Mouse (Mus musculus) CD8-positive naive resting alpha-beta T cell, adult 2 months (primary cell): ENCODE measurements around the gene Olfr692.
A peak's percentile ranks its signal among the peaks of the same experiment; 100 is the strongest.

Experiments
- DNase-seq, 2 experiments: peaks; one replicate each; pipeline ENCODE4 v3.0.0; 2022; ENCODE audit warnings: low read depth in 2 of 2, low spot score in 2 of 2

The Olfr692 gene

GRCm38 (mm10) chr7:105399935-105400624 is 32.0 kb downstream of the Olfr692 start, which contains the start of gene Fam160a2:
Gene Fam160a2, minus strand, starts transcription at chr7:105400054.
- DNase-seq = peak; percentile 97

- no peak for DNase-seq
These were observed 36.2 kb downstream of the Olfr692 start, which contains the start of gene Cnga4 for GRCm38 (mm10) chr7:105404268-105404667. Gene Cnga4, plus strand, starts transcription at chr7:105404568.

GRCm38 (mm10) chr7:105406322-105406721 is 38.3 kb downstream of the Olfr692 start:
- no peak for DNase-seq

GRCm38 (mm10) chr7:105411874-105412632 is 44.0 kb downstream of the Olfr692 start:
- DNase-seq = peak; percentile 63 to 67

GRCm38 (mm10) chr7:105414385-105414784 is 46.4 kb downstream of the Olfr692 start:
- DNase-seq = no peak

- DNase-seq = no peak
These were observed 48.5 kb downstream of the Olfr692 start for GRCm38 (mm10) chr7:105416529-105416928.

- DNase-seq = no peak
These were observed 50.1 kb downstream of the Olfr692 start for GRCm38 (mm10) chr7:105418106-105418505.
